Mouse (Mus musculus) lung, adult 2 months (tissue): ENCODE results near the gene Ide.

Experiments
- CTCF ChIP-seq: fragments of 200-500 bp; IDR thresholded peaks from 2 replicates; pipeline ENCODE4 v1.5.1; 2011; ENCODE audit warnings: mild to moderate bottlenecking, low read length, control low read depth; ENCODE audit not compliant: insufficient read depth
- POLR2A ChIP-seq: fragments of 200-500 bp; IDR thresholded peaks from 2 replicates; pipeline ENCODE4 v1.6.1; 2011; ENCODE audit warnings: low read depth, mild to moderate bottlenecking, control low read depth, low read length, borderline replicate concordance; ENCODE audit errors: extremely low read depth

GRCm38 (mm10) chr19:37233561-37234539 lies 103.8 kb downstream of the Ide start:
- TF ChIP-seq POLR2A (no peak), CTCF (no peak)
